Mouse (Mus musculus): Measurements from ENCODE around the gene Gsn.
A peak's percentile ranks its signal among the peaks of the same experiment; 100 is the strongest.

The Gsn gene

GRCm38 (mm10) chr2:35255885-35256833 lies at the start of gene Gsn:
TSS of gene Gsn (plus strand) at chr2:35256380.
- peak in 1 of 2 experiments; percentile 61 for DNase-seq (ENCODE audit: low read depth in 1 of 2, low spot score in 2 of 2)

DNA sequence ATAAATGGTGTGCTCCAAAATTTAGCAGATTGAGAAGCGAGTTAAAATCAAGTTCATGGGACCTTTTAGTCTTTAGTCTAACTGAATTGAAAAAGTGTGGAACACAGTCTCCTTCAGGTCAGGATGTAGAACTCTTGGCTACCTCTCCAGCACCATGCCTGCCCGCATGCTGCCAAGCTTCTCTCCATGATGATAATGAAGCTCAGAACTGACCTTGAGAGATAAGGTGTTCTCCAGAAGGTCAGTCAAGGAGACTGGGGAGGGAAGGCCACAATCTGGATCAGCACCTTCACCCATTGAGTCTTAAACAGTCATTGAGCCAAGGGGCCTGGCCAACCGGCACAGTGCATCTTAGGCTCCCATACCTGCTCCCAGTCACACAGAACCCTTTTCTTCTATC lies 49.4 kb upstream of the Gsn start:
- no peak for DNase-seq (ENCODE audit: low read depth in 1 of 2, low spot score in 2 of 2)

- DNase-seq (ENCODE audit: low read depth in 1 of 2, low spot score in 2 of 2), result no peak
Observed at GRCm38 (mm10) chr2:35208054-35208453, 48.1 kb upstream of the Gsn start.

- peak in 1 of 2 experiments; percentile 30 for DNase-seq (ENCODE audit: low read depth in 1 of 2, low spot score in 2 of 2)
Observed at GRCm38 (mm10) chr2:35208931-35209665, 47.1 kb upstream of the Gsn start.

DNA sequence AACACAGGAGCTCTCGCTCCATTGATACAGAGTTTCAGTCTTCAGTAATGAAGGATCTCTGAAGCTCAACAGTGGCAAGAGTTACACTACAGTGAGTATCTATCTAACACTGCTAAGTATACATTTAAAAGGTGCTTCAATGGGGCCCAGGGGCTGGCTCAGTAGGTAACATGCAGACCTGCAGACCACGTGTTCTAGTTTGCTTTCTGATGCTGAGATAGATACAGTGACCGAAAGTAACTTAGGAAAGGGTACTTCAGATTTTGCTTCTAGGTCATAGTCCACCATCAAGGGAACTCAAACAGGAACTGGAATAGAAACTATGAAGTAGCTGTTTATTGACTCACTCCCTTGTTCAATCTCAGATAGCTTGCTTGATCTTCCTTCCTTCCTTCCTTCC lies 44.5 kb upstream of the Gsn start:
- DNase-seq (ENCODE audit: low read depth in 1 of 2, low spot score in 2 of 2), result no peak

DNA sequence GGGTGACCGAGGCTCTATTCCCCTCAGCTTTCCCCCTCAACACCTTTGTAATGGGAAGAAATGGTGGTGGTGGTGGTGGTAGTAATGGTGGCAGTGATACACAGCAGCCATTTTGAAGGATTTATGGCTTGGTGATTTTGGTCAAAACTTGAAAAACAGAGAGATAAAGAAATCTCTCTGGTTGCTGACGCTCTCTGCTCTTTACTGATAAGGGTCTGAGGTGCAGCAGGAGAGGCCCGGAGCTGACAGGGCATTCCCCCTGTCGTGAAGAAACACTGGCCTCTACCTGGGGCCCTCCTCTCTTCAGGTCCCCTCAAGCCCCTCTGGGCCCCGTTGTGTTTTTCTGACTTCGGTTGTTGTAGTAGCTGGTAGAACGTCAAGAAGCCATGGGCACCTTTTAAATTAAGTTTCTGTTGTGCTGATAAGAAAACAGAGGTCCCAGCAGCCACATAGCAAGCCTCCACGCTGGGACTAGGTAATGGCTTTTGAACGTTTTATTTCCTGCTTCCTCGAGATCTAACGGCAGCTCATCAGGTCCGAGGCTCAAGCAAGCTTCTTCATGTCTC lies 42.8 kb upstream of the Gsn start:
- no peak for DNase-seq (ENCODE audit: low read depth in 1 of 2, low spot score in 2 of 2)

GRCm38 (mm10) chr2:35214881-35215358 lies 41.3 kb upstream of the Gsn start:
- peak; percentile 53 to 69 for DNase-seq (ENCODE audit: low read depth in 1 of 2, low spot score in 2 of 2)

DNA sequence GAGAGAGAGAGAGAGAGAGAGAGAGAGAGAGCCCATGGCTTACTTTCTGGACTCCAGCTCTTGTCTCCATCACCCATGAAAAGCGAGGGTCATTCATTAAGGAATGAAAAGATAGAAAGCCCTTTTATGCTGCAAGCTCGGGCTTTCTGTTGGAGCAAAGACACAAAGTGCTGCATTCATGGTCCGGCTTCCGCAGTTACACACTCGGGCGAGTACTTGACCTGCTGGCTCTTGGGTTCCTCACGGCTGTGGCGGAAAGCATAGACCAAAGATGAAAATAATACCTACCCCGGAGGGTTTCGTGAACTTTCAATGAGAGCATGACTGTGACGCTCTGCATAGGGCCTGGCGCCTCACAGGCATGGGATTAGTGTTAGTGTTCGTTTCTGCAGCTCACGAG lies 40.8 kb upstream of the Gsn start:
- no peak for DNase-seq (ENCODE audit: low read depth in 1 of 2, low spot score in 2 of 2)

DNA sequence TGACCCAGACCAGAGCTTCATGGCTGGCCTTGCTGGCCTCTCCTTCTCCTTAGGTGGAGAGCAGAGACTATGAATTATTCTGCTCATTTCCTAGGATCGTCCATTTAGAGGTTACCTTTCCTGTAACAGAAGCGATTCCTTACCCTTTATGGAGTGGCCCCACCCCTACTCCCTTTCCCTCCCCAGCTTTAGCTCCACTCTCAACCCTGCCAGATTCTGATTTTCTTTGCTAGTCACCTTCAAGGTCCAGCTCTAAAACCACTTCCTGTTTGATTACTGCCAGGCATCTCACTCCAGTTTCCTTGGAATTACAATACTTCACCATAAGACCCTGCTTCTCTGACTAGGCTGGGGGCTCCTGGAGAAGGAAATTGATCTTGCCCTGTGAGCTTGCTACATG lies 39.5 kb upstream of the Gsn start:
- no peak for DNase-seq (ENCODE audit: low read depth in 1 of 2, low spot score in 2 of 2)

- no peak for DNase-seq (ENCODE audit: low read depth in 1 of 2, low spot score in 2 of 2)
Observed at GRCm38 (mm10) chr2:35218736-35219135, 37.4 kb upstream of the Gsn start.

GRCm38 (mm10) chr2:35222822-35223391 lies 33.3 kb upstream of the Gsn start:
- no peak for DNase-seq (ENCODE audit: low read depth in 1 of 2, low spot score in 2 of 2)

GRCm38 (mm10) chr2:35224285-35224684 lies 31.9 kb upstream of the Gsn start:
- no peak for DNase-seq (ENCODE audit: low read depth in 1 of 2, low spot score in 2 of 2)

DNA sequence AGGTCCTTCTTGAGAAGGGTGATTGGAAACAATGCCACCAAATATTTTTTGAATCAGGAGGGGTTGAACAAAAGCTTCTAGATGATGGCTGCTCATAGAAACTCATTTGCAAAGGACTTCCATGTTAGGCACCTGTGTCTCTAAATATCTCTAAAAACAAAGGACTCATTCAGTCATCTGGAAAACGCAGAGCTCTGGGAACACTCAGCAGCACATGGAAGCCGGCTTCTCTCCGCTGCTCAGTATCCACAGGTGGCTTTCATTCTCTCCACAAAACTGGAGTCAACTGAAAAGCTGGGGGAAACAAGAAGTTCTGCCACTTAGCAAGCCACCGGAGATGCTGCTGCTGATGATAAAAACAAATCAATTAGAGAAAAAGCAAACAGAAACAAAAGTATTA lies 28.0 kb upstream of the Gsn start:
- no peak for DNase-seq (ENCODE audit: low read depth in 1 of 2, low spot score in 2 of 2)

DNA sequence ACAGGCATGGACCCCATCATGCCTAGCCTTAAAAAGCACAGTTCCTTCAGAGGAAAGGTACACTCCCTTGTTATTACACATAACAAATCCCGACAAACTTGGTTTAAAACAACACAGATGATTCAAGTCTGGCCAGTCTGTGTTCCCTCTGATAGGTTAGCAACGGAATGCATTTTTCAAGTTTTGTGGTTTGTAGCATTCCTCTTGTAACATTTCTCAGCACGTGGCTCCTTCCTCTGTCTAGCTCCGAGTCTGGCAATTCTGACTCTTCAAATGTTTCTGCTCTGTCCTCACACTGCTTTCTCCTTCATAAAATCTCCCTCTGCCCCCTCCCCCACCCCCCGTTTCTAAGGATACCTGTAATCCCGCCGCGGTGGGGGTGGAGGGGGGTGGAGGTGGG lies 26.0 kb upstream of the Gsn start:
- no peak for DNase-seq (ENCODE audit: low read depth in 1 of 2, low spot score in 2 of 2)

GRCm38 (mm10) chr2:35231871-35232270 lies 24.3 kb upstream of the Gsn start:
- DNase-seq (ENCODE audit: low read depth in 1 of 2, low spot score in 2 of 2), result no peak

DNA sequence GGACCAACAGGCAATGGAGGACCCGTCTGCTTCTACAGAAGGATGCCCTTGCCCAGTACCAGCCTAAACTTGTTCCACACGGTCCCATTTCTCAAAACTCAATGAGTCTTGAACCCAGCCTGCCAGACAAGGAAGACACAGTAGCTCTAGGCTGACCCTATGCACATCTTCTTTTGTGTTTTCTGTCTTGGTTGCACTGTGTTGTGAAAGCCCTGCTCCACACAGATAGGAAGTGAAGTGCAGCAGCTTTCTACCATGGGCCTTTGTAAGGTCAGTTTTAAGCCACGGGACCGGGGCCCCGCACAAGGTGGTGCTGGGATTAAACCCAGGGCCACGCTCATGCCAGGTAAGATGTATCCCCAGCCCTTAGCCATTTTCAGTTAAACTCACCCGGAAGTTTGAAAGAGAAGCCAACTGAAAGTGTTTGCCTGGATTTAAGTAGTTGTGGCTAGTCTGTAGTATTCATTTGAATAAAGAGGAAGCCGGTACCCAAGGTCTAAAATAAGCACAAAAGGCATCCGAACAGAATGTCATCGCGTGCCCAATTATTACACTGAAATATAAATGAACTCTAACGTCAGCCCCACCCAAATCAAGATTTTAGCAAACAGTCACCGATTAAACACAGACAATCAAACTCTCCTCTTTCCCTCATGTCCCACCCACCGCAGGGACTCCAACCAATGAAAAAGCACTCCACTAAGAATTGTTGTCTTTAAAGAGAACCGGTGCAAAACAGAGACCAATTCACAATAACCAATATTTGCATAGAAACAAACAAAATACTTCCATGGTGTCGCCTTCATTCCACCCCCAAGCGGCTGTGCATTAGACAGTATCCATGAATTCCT lies 23.4 kb upstream of the Gsn start:
- no peak for DNase-seq (ENCODE audit: low read depth in 1 of 2, low spot score in 2 of 2)

GRCm38 (mm10) chr2:35233898-35234297 lies 22.3 kb upstream of the Gsn start:
- no peak for DNase-seq (ENCODE audit: low read depth in 1 of 2, low spot score in 2 of 2)

- DNase-seq (ENCODE audit: low read depth in 1 of 2, low spot score in 2 of 2), result no peak
Observed at GRCm38 (mm10) chr2:35235021-35235420, 21.2 kb upstream of the Gsn start.

DNA sequence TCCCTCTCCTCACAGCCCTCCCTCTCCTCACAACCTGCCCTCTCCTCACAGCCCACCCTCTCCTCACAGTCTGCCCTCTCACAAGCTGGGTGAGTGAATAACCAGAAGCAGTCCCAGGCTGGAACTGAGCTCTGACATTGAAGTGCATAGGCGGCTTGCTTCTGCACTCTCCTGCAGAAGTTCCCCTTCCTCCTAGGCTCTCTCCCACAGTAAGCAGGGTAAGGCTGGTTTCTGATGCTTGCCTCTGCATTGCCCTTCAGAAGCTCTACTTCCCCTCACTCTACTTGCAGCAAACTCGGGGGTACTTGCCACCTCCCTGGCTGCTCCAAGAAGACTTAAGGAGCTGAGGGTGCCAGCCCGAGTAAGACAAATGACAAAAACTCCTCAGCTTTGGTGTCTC lies 11.9 kb upstream of the Gsn start:
- no peak for DNase-seq (ENCODE audit: low read depth in 1 of 2, low spot score in 2 of 2)

GRCm38 (mm10) chr2:35247763-35248162 lies 8.4 kb upstream of the Gsn start:
- no peak for DNase-seq (ENCODE audit: low read depth in 1 of 2, low spot score in 2 of 2)

- no peak for DNase-seq (ENCODE audit: low read depth in 1 of 2, low spot score in 2 of 2)
Observed at GRCm38 (mm10) chr2:35252733-35253132, 3.4 kb upstream of the Gsn start.
